Mouse (Mus musculus) liver, embryonic 14.5 days (tissue): ENCODE measurements around the gene Dpm1.

Experiments used
- CTCF ChIP-seq: IDR thresholded peaks from 2 replicates; pipeline ENCODE4 v1.5.1; 2016; ENCODE audit warnings: antibody characterized with exemption, low read depth, control low read depth
- EP300 ChIP-seq: IDR thresholded peaks from 2 replicates; pipeline ENCODE4 v1.6.1; 2016; ENCODE audit warnings: antibody characterized with exemption, low read depth

- TF ChIP-seq CTCF (no peak), EP300 (no peak)
Measured at GRCm38 (mm10) chr2:168242841-168243240, 12.4 kb upstream of the Dpm1 start.
